In genomic region chr2:128428154-128428553, GRCm38 (mm10) we compare ENCODE assay signal across 7 mouse cellular contexts.
DNase-seq lines count a peak whose midpoint lies in the region.

No protein-coding gene starts in this region.

- peak; percentile 37 for DNase-seq in retina, embryonic 14.5 days (ENCODE audit: low spot score)
- DNase-seq in retina, postnatal 1 day: no peak
- peak; percentile 45 for DNase-seq in adrenal gland, postnatal 10 days
- DNase-seq in heart, postnatal 10 days: peak; percentile 38 to 43
- no peak for DNase-seq in layer of hippocampus, adult 8-10 months (ENCODE audit: low spot score in 2 of 2)
- DNase-seq in cerebellum, adult 11-12 months: no peak

- no peaks in the 10 kb centered on the region for H3K27me3 ChIP-seq in megakaryocyte, embryonic 14.5 days (replicated peaks)

- peak overlapping the region; percentile 94 for H3K4me3 ChIP-seq in megakaryocyte, embryonic 14.5 days (replicated peaks)

- H3K36me3 ChIP-seq in megakaryocyte, embryonic 14.5 days (replicated peaks; ENCODE audit: low read length): peaks cover 17% of the 10 kb centered on the region

- peaks cover 99% of the 10 kb centered on the region for H3K4me1 ChIP-seq in megakaryocyte, embryonic 14.5 days

- H3K9me3 ChIP-seq in megakaryocyte, embryonic 14.5 days: no peaks in the 10 kb centered on the region

- intact Hi-C loops in heart, postnatal 10 days (cut with DNase I): loop anchor here (5.0 kb wide), 1 partner anchor 79 kb away; no protein-coding TSS in a partner anchor

Comparison
In these comparisons a context has a peak if more than half of its experiments do, and no peak if none do; other contexts are left out.
1. DNase-seq: peak in retina, embryonic 14.5 days (single experiment), adrenal gland, postnatal 10 days (single experiment) and heart, postnatal 10 days (2 of 2); none in retina, postnatal 1 day (single experiment), layer of hippocampus, adult 8-10 months (0 of 2) and cerebellum, adult 11-12 months (single experiment).